Mouse (Mus musculus) kidney, postnatal 0 days (tissue): ENCODE results near the gene Npas1. TPM values are rescaled to one million over a fixed set of nuclear protein-coding genes. Genes with fewer than 3 reads are reported as not detected.

Source experiments
- ATAC-seq: fragments of 200-750 bp; cut with Nextera tagmentation; replicated peaks from 2 replicates; pipeline ENCODE4 v1.8.0; 2017; ENCODE audit warnings: low read depth, moderate number of reproducible peaks, moderate TSS enrichment, moderate library complexity; ENCODE audit not compliant: low FRiP score
- DNase-seq: peaks from one replicate; pipeline ENCODE4 v3.0.0-alpha.2; 2016; ENCODE audit warnings: low spot score
- H3K27ac ChIP-seq: fragments of 300-500 bp; sonication (generic); 2 replicates; pipeline ENCODE4 v1.5.1; 2014; ENCODE audit warnings: mild to moderate bottlenecking
- H3K27me3 ChIP-seq: fragments of 300-500 bp; sonication (generic); 2 replicates; pipeline ENCODE4 v1.6.1; 2014; ENCODE audit warnings: low read length, mixed read lengths; ENCODE audit not compliant: insufficient read depth
- H3K36me3 ChIP-seq: fragments of 300-500 bp; sonication (generic); 2 replicates; pipeline ENCODE4 v1.6.1; 2014; ENCODE audit warnings: low read length, mixed read lengths; ENCODE audit not compliant: insufficient read depth
- H3K4me1 ChIP-seq: fragments of 300-500 bp; sonication (generic); replicated peaks from 2 replicates; pipeline ENCODE4 v1.6.1; 2014; ENCODE audit warnings: antibody characterized with exemption, low read length, mixed read lengths; ENCODE audit not compliant: insufficient read depth
- H3K4me2 ChIP-seq: fragments of 300-500 bp; sonication (generic); 2 replicates; pipeline ENCODE4 v1.6.1; 2014; ENCODE audit warnings: mild to moderate bottlenecking, low read length, moderate library complexity, mixed read lengths
- H3K4me3 ChIP-seq: fragments of 300-500 bp; sonication (generic); replicated peaks from 2 replicates; pipeline ENCODE4 v1.5.1; 2014; ENCODE audit warnings: low read depth, low read length
- H3K9ac ChIP-seq: fragments of 300-500 bp; sonication (generic); 2 replicates; pipeline ENCODE4 v1.6.1; 2014; ENCODE audit warnings: low read depth, low read length
- H3K9me3 ChIP-seq: fragments of 300-500 bp; sonication (generic); replicated peaks from 2 replicates; pipeline ENCODE4 v1.6.1; 2016; ENCODE audit warnings: low read length, inconsistent platforms, mixed read lengths
- CTCF ChIP-seq: IDR thresholded peaks from 2 replicates; pipeline ENCODE4 v1.5.1; 2016; ENCODE audit warnings: antibody characterized with exemption, low read depth, mild to moderate bottlenecking, moderate library complexity
- WGBS: fragments of 180-500 bp; shearing (Covaris S2); extraction: QIAGEN DNeasy Blood & Tissue Kit; methylation state at CpG from one replicate; pipeline ENCODE4 v1.1.7; 2014; 5-methylcytosine and 5-hydroxymethylcytosine counted together
- polyA plus RNA-seq: library from polyadenylated mRNA; unstranded; fragments of >200 nt; fragmentation: Nextera tagmentation; extraction: Ambion mirVana; gene quantifications from 2 replicates; pipeline ENCODE4 v1.2.1, GENCODE M21; 2015

Gene Npas1
- polyA plus RNA-seq, 1 experiment from 2014 or later, result 0.33 TPM

DNA sequence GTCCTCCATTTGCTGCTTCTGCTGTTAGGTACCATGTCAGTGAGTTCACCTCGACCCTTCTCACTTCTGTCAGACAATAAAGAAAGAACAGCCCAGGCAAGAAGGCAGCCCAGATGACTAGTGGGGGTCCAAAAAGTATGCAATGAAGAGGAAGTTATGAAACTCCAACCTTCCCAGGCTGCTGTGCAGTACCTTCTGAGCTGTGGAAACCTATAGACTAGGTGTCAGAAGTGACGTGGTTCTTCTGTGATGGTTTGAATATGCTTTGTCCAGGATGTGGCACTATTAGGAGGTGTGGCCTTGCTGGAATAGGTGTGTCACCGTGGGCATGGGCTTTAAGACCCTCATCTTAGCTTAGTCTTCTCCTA lies 27.7 kb upstream of the Npas1 start:
- Histone ChIP-seq H3K27me3 (no peaks in the 10 kb centered on the region), H3K4me2 (no peak overlapping the region), H3K36me3 (peaks cover 23% of the 10 kb centered on the region), H3K9ac (no peak overlapping the region), H3K4me1 (no peaks in the 10 kb centered on the region), H3K9me3 (no peaks in the 10 kb centered on the region), H3K4me3 (no peak overlapping the region), H3K27ac (no peak overlapping the region)
- no peak for DNase-seq
- no peak for ATAC-seq
- WGBS, result 94% methylated on average over 3 of the region's 3 CpGs
- TF ChIP-seq CTCF, result no peak

DNA sequence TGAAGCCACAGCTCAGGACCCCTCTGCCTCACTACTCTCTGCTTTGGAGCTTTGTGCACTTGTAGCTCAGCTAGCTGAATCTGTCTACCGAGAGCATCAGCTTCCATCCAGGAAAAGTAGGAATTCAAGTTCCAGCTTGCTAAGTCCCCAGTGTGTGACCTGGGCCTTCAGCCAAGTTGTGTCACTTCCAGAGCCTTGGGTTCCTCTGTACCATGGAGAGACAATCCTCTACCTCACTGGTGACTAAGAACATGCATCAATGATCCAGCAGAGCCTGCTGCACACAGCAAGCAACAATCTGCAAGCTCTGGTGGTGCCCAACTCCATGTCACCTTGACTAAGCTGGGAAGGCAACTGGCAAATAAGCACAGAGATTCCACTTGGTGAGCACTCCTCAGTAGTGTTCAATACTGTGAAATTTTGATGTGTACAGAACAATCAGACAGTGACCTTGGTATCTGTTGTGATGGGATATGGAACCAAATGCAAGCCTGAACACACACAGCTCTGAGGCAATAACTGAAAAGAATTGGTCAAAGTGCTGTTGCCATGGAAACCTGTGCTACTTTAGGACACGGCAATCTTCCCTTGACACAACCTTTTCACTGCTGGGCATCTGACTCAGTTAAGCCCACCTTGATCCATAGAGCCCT lies 27.2 kb upstream of the Npas1 start:
- no peaks in the 10 kb centered on the region for H3K27me3 ChIP-seq
- no peak overlapping the region for H3K27ac ChIP-seq
- WGBS, result 73% methylated on average over 2 of the region's 2 CpGs
- H3K36me3 ChIP-seq, result peaks cover 23% of the 10 kb centered on the region
- no peak overlapping the region for H3K4me2 ChIP-seq
- H3K4me3 ChIP-seq, result no peak overlapping the region
- no peaks in the 10 kb centered on the region for H3K4me1 ChIP-seq
- ATAC-seq (no peak), DNase-seq (no peak)
- no peak for TF ChIP-seq CTCF
- H3K9me3 ChIP-seq, result no peaks in the 10 kb centered on the region
- H3K9ac ChIP-seq, result no peak overlapping the region

DNA sequence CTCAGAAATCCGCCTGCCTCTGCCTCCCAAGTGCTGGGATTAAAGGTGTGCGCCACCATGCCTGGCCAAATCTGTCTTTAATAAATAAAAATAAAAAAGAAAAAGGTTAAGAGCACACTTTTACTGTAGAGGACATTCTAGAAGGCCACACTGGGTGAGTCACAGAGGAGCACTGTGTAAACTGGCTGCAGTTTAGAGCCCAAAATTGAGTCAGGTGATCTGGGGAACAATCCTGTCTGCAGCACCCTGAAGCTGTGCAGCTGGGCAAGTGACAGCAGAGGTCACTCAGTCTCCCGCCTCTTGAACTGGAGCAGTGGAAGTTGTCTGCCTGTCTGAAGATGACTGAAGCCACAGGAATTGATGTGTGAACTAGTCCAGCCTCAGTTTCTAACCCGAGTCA lies 24.0 kb upstream of the Npas1 start:
- Histone ChIP-seq H3K4me2 (no peak overlapping the region), H3K4me3 (no peak overlapping the region), H3K27ac (no peak overlapping the region), H3K36me3 (peaks cover 38% of the 10 kb centered on the region), H3K4me1 (no peaks in the 10 kb centered on the region), H3K9ac (no peak overlapping the region), H3K9me3 (no peaks in the 10 kb centered on the region), H3K27me3 (no peaks in the 10 kb centered on the region)
- no peak for TF ChIP-seq CTCF
- no peak for DNase-seq
- 90% methylated on average over 4 of the region's 4 CpGs for WGBS
- no peak for ATAC-seq

DNA sequence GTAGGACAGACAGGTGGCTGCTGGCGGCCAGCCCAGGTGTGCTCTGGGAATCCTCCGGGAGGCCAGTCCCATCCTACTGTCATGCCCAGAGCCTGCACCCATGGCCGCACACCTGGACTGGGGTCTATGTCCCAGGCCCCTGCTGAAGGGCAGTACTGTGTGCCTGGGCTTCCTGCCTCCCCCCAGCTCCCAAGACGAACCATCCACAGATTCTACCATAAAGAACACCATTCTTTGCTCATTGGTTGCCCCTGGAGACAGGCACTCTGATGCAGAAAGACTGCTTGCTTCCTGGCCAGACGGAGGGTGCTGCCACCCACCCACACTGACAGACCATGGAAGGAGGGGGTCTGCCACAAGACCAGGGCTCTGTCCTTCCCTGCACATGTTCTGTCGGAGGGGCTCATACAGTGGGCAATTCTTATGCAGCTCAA lies 22.2 kb upstream of the Npas1 start:
- no peak overlapping the region for H3K9ac ChIP-seq
- H3K9me3 ChIP-seq, result no peaks in the 10 kb centered on the region
- WGBS, result 91% methylated on average over 6 of the region's 6 CpGs
- H3K27me3 ChIP-seq, result no peaks in the 10 kb centered on the region
- H3K4me1 ChIP-seq, result no peaks in the 10 kb centered on the region
- TF ChIP-seq CTCF, result no peak
- DNase-seq (no peak), ATAC-seq (no peak)
- no peak overlapping the region for H3K4me2 ChIP-seq
- H3K27ac ChIP-seq, result no peak overlapping the region
- peaks cover 42% of the 10 kb centered on the region for H3K36me3 ChIP-seq
- H3K4me3 ChIP-seq, result no peak overlapping the region

DNA sequence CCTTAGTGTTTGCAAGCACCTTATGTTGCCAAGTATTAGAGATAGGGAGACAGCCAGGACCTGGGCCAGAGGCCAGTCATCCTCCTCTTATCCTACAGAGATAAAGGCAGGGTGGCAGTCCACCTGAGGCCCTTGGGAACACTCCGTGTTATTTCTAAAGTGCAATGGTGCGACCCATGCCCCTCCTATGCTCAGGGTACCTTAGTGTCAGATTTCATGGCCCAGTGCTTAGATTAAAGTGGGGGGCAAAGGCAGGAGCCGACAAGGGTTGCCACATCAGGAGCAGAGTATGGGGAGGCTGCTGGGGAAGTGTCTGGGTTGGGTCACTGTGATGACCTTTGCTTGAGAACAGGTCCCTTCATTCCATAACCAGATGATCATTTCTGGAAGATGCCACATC lies 18.7 kb upstream of the Npas1 start:
- ATAC-seq, result no peak
- no peak for TF ChIP-seq CTCF
- Histone ChIP-seq H3K9me3 (no peaks in the 10 kb centered on the region), H3K36me3 (peaks cover 30% of the 10 kb centered on the region), H3K9ac (no peak overlapping the region), H3K4me3 (no peak overlapping the region), H3K27me3 (no peaks in the 10 kb centered on the region), H3K27ac (no peak overlapping the region), H3K4me1 (no peaks in the 10 kb centered on the region), H3K4me2 (no peak overlapping the region)
- 64% methylated on average over 3 of the region's 3 CpGs for WGBS
- no peak for DNase-seq

DNA sequence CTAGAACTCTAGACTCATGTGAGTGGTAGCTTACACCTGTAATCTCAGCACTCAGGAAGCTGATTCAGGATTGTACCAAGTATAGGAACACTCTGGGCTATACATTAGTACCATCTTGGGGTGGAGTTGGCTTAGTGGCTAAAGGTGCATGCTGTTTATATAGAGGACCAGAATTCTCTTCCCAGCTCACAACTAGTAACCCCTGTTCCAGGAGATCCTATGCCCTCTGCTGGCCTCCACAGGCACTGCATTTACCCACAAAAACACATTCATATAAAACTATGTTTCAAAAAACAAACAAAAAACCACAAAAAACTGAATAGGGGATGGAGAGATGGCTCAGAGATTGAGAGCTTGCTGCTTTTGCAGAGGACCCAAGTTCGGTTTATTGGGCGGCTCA lies 15.8 kb upstream of the Npas1 start:
- ATAC-seq, result 0 out of 2 replicates have a peak, but pooled peaks have one; percentile 26
- TF ChIP-seq CTCF, result peak; percentile 78
- DNase-seq, result peak; percentile 58
- Histone ChIP-seq H3K4me1 (no peaks in the 10 kb centered on the region), H3K36me3 (peaks cover 28% of the 10 kb centered on the region), H3K27ac (no peak overlapping the region), H3K4me3 (no peak overlapping the region), H3K9me3 (no peaks in the 10 kb centered on the region), H3K27me3 (no peaks in the 10 kb centered on the region), H3K4me2 (no peak overlapping the region), H3K9ac (no peak overlapping the region)
- 24% methylated on average over 2 of the region's 2 CpGs for WGBS

DNA sequence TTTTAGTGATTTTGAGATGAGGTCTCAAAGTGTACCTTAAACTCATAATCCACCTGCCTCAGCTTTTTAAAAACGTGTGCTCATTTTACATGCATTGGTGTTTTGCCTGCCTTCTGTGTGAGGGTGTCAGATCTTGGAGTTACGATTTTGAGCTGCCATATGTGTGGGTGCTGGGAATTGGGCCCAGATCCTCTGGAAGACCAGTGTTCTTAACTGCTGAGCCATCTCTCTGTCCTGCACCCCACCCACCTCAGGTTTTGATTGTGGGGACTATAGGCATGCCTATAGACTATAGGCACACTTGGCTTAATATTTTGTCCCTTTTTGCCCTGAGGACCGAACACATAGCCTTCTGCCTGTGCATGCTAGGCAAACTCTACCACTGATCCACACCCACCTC lies 14.7 kb upstream of the Npas1 start:
- H3K4me2 ChIP-seq, result no peak overlapping the region
- H3K9me3 ChIP-seq, result no peaks in the 10 kb centered on the region
- DNase-seq (no peak), ATAC-seq (no peak)
- TF ChIP-seq CTCF, result no peak
- peaks cover 18% of the 10 kb centered on the region for H3K36me3 ChIP-seq
- H3K27ac ChIP-seq, result no peak overlapping the region
- H3K9ac ChIP-seq, result no peak overlapping the region
- no peaks in the 10 kb centered on the region for H3K27me3 ChIP-seq
- WGBS, result 56% methylated on average over 3 of the region's 3 CpGs
- no peaks in the 10 kb centered on the region for H3K4me1 ChIP-seq
- H3K4me3 ChIP-seq, result no peak overlapping the region
